Mouse (Mus musculus): ENCODE measurements around the gene Frem1. TPM values are rescaled to one million over a fixed set of nuclear protein-coding genes. Genes with fewer than 3 reads are reported as not detected.

Frem1 gene
- polyA plus RNA-seq, 1 experiment from 2014 or later, result 58.2 TPM

GRCm38 (mm10) chr4:82867111-82867510 lies 185.0 kb downstream of the Frem1 start:
- Histone ChIP-seq H3K4me1 (ENCODE audit: insufficient read depth) (0 out of 2 replicates have a peak, but pooled peaks cover 2% of the 10 kb centered on the region), H3K4me3 (ENCODE audit: low read depth, low read length) (no peak overlapping the region), H3K27me3 (ENCODE audit: insufficient read depth, low read length) (no peaks in the 10 kb centered on the region), H3K36me3 (ENCODE audit: insufficient read depth) (no peaks in the 10 kb centered on the region), H3K4me2 (no peak overlapping the region), H3K27ac (ENCODE audit: low read depth) (no peak overlapping the region), H3K9ac (no peak overlapping the region), H3K9me3 (ENCODE audit: low read depth, low read length) (no peaks in the 10 kb centered on the region)
- DNase-seq, result no peak
- ATAC-seq (ENCODE audit: insufficient read depth), result no peak
- TF ChIP-seq CTCF (IDR thresholded peaks at IDR 0.05; ENCODE audit: low read depth), result no peak
- WGBS, result 62% methylated on average over 4 of the region's 4 CpGs

DNA sequence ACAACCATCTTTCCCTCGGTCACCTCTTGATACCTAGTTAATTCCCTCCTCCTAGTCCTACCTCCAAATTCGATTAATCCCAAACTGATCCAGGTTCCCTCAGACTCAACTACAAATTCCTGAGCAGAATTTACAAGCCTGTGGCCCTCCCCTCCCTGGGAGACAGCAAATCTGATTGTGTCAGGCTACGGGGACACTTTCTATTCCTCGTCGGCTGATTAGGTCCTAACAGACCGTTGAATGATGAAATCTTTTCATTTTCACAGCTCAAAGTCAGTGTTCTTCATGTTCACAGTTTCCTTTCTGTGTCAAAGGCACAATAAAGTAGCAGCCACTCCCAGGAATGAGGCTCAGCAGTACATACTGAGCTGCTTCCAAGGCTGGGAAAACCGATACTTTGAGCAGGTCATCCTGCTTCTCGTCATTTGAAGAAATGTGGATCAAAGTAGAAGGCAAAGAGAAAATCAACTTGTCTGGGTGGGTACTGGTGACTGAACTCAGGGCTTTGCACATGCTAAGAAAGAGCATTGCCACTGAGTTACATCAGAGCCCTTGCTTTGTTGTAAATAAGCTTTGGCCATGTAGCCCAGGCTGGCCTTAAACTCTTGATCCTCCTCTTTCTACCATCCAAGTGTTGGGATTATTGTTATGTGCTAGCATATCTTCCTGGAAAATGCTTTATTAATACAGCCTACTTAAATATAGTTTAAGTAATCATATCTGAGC lies 187.0 kb downstream of the Frem1 start:
- no peak for ATAC-seq (ENCODE audit: insufficient read depth)

DNA sequence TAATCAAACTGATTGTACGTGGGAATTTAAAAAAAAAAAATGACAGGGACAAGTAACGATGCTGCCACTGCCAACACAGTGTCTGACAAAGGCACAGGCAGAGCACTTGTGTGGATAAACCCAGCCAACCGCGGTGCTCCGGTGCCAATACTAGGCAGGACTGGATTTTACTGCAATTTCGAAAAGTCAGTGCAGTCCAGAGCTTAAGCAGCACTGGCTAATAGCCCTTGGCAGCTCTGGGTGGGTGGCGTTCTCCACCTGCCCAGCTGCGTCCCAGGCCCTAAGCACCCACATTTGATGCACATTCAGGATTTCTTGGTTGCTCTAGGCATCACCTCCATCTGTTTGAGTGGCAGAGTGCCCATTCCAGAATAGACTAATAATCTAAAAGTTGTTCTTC lies 188.8 kb downstream of the Frem1 start:
- Histone ChIP-seq H3K4me1 (ENCODE audit: insufficient read depth) (no peaks in the 10 kb centered on the region; the same call in none of the 2 replicates), H3K36me3 (ENCODE audit: insufficient read depth) (no peaks in the 10 kb centered on the region), H3K9me3 (ENCODE audit: low read depth, low read length) (no peaks in the 10 kb centered on the region), H3K4me3 (ENCODE audit: low read depth, low read length) (no peak overlapping the region), H3K9ac (no peak overlapping the region), H3K4me2 (no peak overlapping the region), H3K27me3 (ENCODE audit: insufficient read depth, low read length) (no peaks in the 10 kb centered on the region), H3K27ac (ENCODE audit: low read depth) (no peak overlapping the region)
- TF ChIP-seq CTCF (IDR thresholded peaks at IDR 0.05; ENCODE audit: low read depth), result no peak
- ATAC-seq (ENCODE audit: insufficient read depth) (no peak), DNase-seq (no peak)
- WGBS, result 90% methylated on average over 8 of the region's 8 CpGs

More for the DNA sequence above, 187.0 kb downstream of the Frem1 start:
- Histone ChIP-seq H3K4me3 (ENCODE audit: low read depth, low read length) (no peak overlapping the region), H3K9me3 (ENCODE audit: low read depth, low read length) (no peaks in the 10 kb centered on the region), H3K4me1 (ENCODE audit: insufficient read depth) (no peaks in the 10 kb centered on the region), H3K36me3 (ENCODE audit: insufficient read depth) (no peaks in the 10 kb centered on the region), H3K27ac (ENCODE audit: low read depth) (no peak overlapping the region), H3K27me3 (ENCODE audit: insufficient read depth, low read length) (no peaks in the 10 kb centered on the region), H3K4me2 (no peak overlapping the region), H3K9ac (no peak overlapping the region)
- no peak for TF ChIP-seq CTCF (IDR thresholded peaks at IDR 0.05; ENCODE audit: low read depth)
- 82% methylated on average over 8 of the region's 8 CpGs for WGBS
- DNase-seq, result no peak

- ATAC-seq (ENCODE audit: insufficient read depth), result no peak
- TF ChIP-seq CTCF (IDR thresholded peaks at IDR 0.05; ENCODE audit: low read depth), result no peak
- H3K27me3 ChIP-seq (ENCODE audit: insufficient read depth, low read length), result no peaks in the 10 kb centered on the region
- H3K9me3 ChIP-seq (ENCODE audit: low read depth, low read length), result no peaks in the 10 kb centered on the region
- no peak overlapping the region for H3K4me3 ChIP-seq (ENCODE audit: low read depth, low read length)
- WGBS, result 91% methylated on average over 2 of the region's 2 CpGs
- H3K36me3 ChIP-seq (ENCODE audit: insufficient read depth), result no peaks in the 10 kb centered on the region
- no peak overlapping the region for H3K9ac ChIP-seq
- H3K4me2 ChIP-seq, result no peak overlapping the region
- H3K4me1 ChIP-seq (ENCODE audit: insufficient read depth), result no peaks in the 10 kb centered on the region; the same call in none of the 2 replicates
- DNase-seq, result no peak
- no peak overlapping the region for H3K27ac ChIP-seq (ENCODE audit: low read depth)
Observed at GRCm38 (mm10) chr4:82861451-82861850, 190.7 kb downstream of the Frem1 start.

DNA sequence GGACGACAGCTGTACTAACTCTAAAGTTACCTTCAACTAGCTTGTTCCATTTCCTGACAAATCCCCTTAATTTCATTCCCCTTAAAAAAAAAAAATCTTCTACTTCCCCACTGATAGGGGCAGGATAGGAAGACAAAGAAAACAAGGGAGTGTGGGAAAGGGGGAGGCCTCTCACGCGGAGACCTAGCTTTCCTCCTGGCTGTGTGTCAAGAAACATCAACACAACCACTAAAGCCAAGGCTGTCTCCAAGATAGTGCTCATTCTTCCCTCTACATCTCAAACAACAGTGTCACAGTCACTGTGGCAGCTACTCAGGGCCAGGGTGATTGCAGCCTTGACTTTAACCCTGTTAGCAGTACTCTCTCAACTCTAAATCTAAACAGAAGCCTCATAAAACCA lies 191.6 kb downstream of the Frem1 start:
- 28% methylated on average over 3 of the region's 3 CpGs for WGBS
- no peak for ATAC-seq (ENCODE audit: insufficient read depth)
- TF ChIP-seq CTCF (IDR thresholded peaks at IDR 0.05; ENCODE audit: low read depth), result no peak
- H3K4me1 ChIP-seq (ENCODE audit: insufficient read depth), result no peaks in the 10 kb centered on the region; the same call in none of the 2 replicates
- no peak overlapping the region for H3K4me2 ChIP-seq
- H3K4me3 ChIP-seq (ENCODE audit: low read depth, low read length), result no peak overlapping the region
- no peaks in the 10 kb centered on the region for H3K36me3 ChIP-seq (ENCODE audit: insufficient read depth)
- no peaks in the 10 kb centered on the region for H3K9me3 ChIP-seq (ENCODE audit: low read depth, low read length)
- H3K27me3 ChIP-seq (ENCODE audit: insufficient read depth, low read length), result no peaks in the 10 kb centered on the region
- H3K9ac ChIP-seq, result no peak overlapping the region
- peak; percentile 50 for DNase-seq
- no peak overlapping the region for H3K27ac ChIP-seq (ENCODE audit: low read depth)

DNA sequence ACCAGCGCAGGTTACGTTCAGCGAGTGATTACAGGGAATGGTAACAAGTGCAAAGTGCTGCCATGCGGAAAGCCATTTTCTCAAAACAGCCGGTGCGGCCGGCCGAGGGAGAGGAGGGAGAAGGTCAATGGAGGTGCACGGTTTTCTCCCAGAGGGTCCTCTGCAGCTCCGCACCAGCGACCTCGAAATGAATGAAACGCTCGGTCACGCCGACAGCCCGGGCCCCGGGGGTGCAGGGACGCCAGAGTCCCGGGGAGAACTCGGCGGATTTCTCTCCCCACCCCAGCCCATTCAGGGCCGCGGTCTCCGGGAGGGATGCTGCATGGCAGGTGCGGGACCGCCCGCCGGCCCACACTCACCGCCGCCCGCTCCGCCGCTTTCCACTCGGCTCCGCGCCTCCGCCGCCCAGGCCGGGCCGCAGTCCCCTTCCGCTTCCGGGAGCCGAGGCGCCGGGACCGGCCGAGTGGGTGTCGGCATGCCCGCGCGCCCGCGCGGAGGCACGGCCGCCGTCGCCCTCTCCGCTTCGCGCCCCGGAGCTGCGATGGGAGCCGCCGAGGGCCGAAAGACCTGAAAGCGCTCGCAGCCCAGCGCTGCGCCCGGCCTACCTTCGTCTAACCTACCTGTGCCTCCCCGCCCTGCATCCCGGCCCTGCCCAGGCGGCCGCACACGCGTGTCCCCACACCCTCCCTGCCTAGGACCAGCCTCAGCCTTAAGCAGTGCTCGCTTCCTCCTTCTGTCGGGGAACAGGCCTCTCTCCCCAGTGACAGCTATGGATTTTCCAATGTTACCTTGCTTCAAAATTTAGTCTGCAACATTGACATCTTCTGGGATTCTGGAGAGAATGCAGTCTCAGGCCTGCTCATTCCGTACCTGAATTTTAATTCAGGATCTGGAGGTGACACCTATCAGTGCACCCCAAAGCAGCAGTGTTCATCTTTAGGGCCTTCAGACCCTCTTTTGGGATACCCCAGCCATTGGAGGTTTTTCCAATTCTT lies 192.7 kb downstream of the Frem1 start, which contains the start of gene Zdhhc21:
Gene Zdhhc21 (minus strand): TSS at position 828 of the 995 bp plus-strand sequence.
- WGBS, result 1% methylated on average over 77 of the region's 82 CpGs
- peak within 1 kb of the TSS; percentile 87 for H3K9ac ChIP-seq
- H3K27me3 ChIP-seq (ENCODE audit: insufficient read depth, low read length), result no peaks in the 10 kb centered on the region
- peak; percentile 93 for ATAC-seq (ENCODE audit: insufficient read depth)
- DNase-seq, result peak; percentile 79
- peak within 1 kb of the TSS; percentile 72 for H3K27ac ChIP-seq (ENCODE audit: low read depth)
- H3K36me3 ChIP-seq (ENCODE audit: insufficient read depth), result no peaks in the 10 kb centered on the region
- H3K4me1 ChIP-seq (ENCODE audit: insufficient read depth), result no peaks in the 10 kb centered on the region; the same call in none of the 2 replicates
- H3K4me2 ChIP-seq, result peak within 1 kb of the TSS; percentile 83
- H3K4me3 ChIP-seq (ENCODE audit: low read depth, low read length), result peak within 1 kb of the TSS; percentile 82
- no peaks in the 10 kb centered on the region for H3K9me3 ChIP-seq (ENCODE audit: low read depth, low read length)
- 0 out of 2 replicates have a peak, but pooled peaks have one; percentile 4 for TF ChIP-seq CTCF (IDR thresholded peaks at IDR 0.05; ENCODE audit: low read depth)

All from lung, embryonic 14.5 days (tissue).